Comparison of ENCODE assay signal across 8 mouse cellular contexts in the genomic region with DNA sequence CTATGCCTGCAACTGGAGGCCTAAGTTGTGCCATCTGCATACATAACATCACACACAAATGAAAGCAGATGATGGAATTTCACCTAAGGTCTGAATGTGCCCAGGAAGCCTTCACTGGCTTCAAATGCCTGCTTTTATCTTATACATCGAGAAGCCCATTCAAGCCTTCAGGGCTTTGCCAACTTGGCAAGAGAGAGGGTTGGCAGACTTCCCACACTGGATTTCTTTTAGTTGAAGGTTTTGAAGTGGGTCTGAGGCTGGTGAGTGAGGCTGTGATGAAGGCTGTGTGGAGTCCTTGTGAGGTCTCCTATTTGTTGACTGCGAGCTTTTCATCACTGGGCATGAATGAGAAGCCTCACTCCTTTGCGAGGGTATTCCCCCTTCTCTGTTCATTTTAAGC.
DNase-seq lines count a peak whose midpoint lies in the region; ATAC-seq lines count a peak whose summit lies in the region.

No protein-coding gene starts in this region.

- intact Hi-C loops in left cerebral cortex, postnatal 36 days (cut with DNase I) = no loop called here

- no peaks in the 10 kb centered on the region for H3K27me3 ChIP-seq in midbrain, embryonic 13.5 days
- H3K27me3 ChIP-seq in midbrain, embryonic 11.5 days (ENCODE audit: control insufficient read depth, insufficient read depth, low read length) = no peaks in the 10 kb centered on the region
- H3K27me3 ChIP-seq in hindbrain, embryonic 14.5 days (ENCODE audit: control insufficient read depth, insufficient read depth, low read length) = no peaks in the 10 kb centered on the region

- no peak overlapping the region for H3K4me2 ChIP-seq in midbrain, embryonic 13.5 days (replicated peaks)
- H3K4me2 ChIP-seq in midbrain, embryonic 11.5 days = no peak overlapping the region
- no peak overlapping the region for H3K4me2 ChIP-seq in hindbrain, embryonic 14.5 days (replicated peaks)

- no peaks in the 10 kb centered on the region for H3K36me3 ChIP-seq in midbrain, embryonic 13.5 days
- H3K36me3 ChIP-seq in midbrain, embryonic 11.5 days (ENCODE audit: control insufficient read depth, insufficient read depth, low read length) = no peaks in the 10 kb centered on the region
- H3K36me3 ChIP-seq in hindbrain, embryonic 14.5 days (replicated peaks; ENCODE audit: control insufficient read depth, insufficient read depth) = no peaks in the 10 kb centered on the region

- 30% methylated on average over 3 of the region's 3 CpGs for WGBS in midbrain, embryonic 13.5 days
- 56% methylated on average over 3 of the region's 3 CpGs for WGBS in midbrain, embryonic 11.5 days
- WGBS in hindbrain, embryonic 14.5 days = 42% methylated on average over 3 of the region's 3 CpGs

- H3K27ac ChIP-seq in midbrain, embryonic 13.5 days = no peak overlapping the region
- H3K27ac ChIP-seq in midbrain, embryonic 11.5 days (ENCODE audit: low read depth, low read length) = no peak overlapping the region
- H3K27ac ChIP-seq in hindbrain, embryonic 14.5 days = no peak overlapping the region

- ATAC-seq in midbrain, embryonic 13.5 days = peak; percentile 93
- ATAC-seq in midbrain, embryonic 11.5 days (ENCODE audit: low FRiP score) = no peak
- peak; percentile 89 for ATAC-seq in hindbrain, embryonic 14.5 days (ENCODE audit: low FRiP score)
- no peak for ATAC-seq in erythroid progenitor cell, adult 5-6 weeks (replicated peaks; ENCODE audit: low FRiP score, poor library complexity, severe bottlenecking)

- no peak for DNase-seq in midbrain, embryonic 11.5 days (ENCODE audit: low spot score, missing footprints)
- DNase-seq in cerebellum, adult 8-10 months = peak; percentile 38
- DNase-seq in hindbrain, embryonic 14.5 days (ENCODE audit: low spot score) = peak; percentile 82
- peak; percentile 10 to 37 for DNase-seq in left cerebral cortex, postnatal 36 days (ENCODE audit: low spot score in 2 of 2)
- DNase-seq in right cerebral cortex, adult 2 months (ENCODE audit: low spot score in 2 of 2) = peak; percentile 53 to 64
- no peak for DNase-seq in MN1 (ENCODE audit: low spot score)

- H3K4me3 ChIP-seq in midbrain, embryonic 13.5 days (replicated peaks) = no peak overlapping the region
- H3K4me3 ChIP-seq in midbrain, embryonic 11.5 days (ENCODE audit: low read depth, low read length) = no peak overlapping the region
- no peak overlapping the region for H3K4me3 ChIP-seq in hindbrain, embryonic 14.5 days (replicated peaks; ENCODE audit: low read length)

- H3K9ac ChIP-seq in midbrain, embryonic 13.5 days (replicated peaks) = no peak overlapping the region
- no peak overlapping the region for H3K9ac ChIP-seq in midbrain, embryonic 11.5 days (ENCODE audit: low read length)
- no peak overlapping the region for H3K9ac ChIP-seq in hindbrain, embryonic 14.5 days

- peaks cover 13% of the 10 kb centered on the region for H3K4me1 ChIP-seq in midbrain, embryonic 13.5 days (replicated peaks)
- H3K4me1 ChIP-seq in midbrain, embryonic 11.5 days (ENCODE audit: control insufficient read depth, insufficient read depth, low read length) = no peaks in the 10 kb centered on the region
- H3K4me1 ChIP-seq in hindbrain, embryonic 14.5 days (replicated peaks; ENCODE audit: control insufficient read depth, insufficient read depth, low read length) = 0 out of 2 replicates have a peak, but pooled peaks cover 3% of the 10 kb centered on the region

- no peaks in the 10 kb centered on the region for H3K9me3 ChIP-seq in midbrain, embryonic 13.5 days
- no peaks in the 10 kb centered on the region for H3K9me3 ChIP-seq in midbrain, embryonic 11.5 days (ENCODE audit: control insufficient read depth, low read length)
- H3K9me3 ChIP-seq in hindbrain, embryonic 14.5 days (ENCODE audit: control insufficient read depth, low read length) = no peaks in the 10 kb centered on the region

Comparison
In these comparisons a context has a peak if more than half of its experiments do, and no peak if none do; other contexts are left out.
1. ATAC-seq: peak in midbrain, embryonic 13.5 days (single experiment) and hindbrain, embryonic 14.5 days (single experiment); none in midbrain, embryonic 11.5 days (single experiment) and erythroid progenitor cell, adult 5-6 weeks (single experiment).
2. DNase-seq: peak in cerebellum, adult 8-10 months (single experiment), hindbrain, embryonic 14.5 days (single experiment), left cerebral cortex, postnatal 36 days (2 of 2) and right cerebral cortex, adult 2 months (2 of 2); none in midbrain, embryonic 11.5 days (single experiment) and MN1 (single experiment).